Mouse (Mus musculus) hindbrain, embryonic 16.5 days (tissue): ENCODE results near the gene Aar2. TPM values are rescaled to one million over a fixed set of nuclear protein-coding genes. Genes with fewer than 3 reads are reported as not detected.

Experiments
- ATAC-seq: fragments of 200-750 bp; cut with Nextera tagmentation; 2 replicates; pipeline ENCODE4 v1.8.0; 2017; ENCODE audit warnings: moderate TSS enrichment, moderate library complexity
- H3K27ac ChIP-seq: fragments of 300-500 bp; sonication (generic); 2 replicates; pipeline ENCODE4 v1.5.1; 2014; ENCODE audit warnings: low read depth, mild to moderate bottlenecking, control low read depth, low read length, moderate library complexity
- H3K27me3 ChIP-seq: fragments of 300-500 bp; sonication (generic); replicated peaks from 2 replicates; pipeline ENCODE4 v1.6.1; 2014; ENCODE audit warnings: low read length; ENCODE audit not compliant: control insufficient read depth, insufficient read depth
- H3K36me3 ChIP-seq: fragments of 300-500 bp; sonication (generic); 2 replicates; pipeline ENCODE4 v1.6.1; 2014; ENCODE audit warnings: mild to moderate bottlenecking, low read length, moderate library complexity, mixed read lengths; ENCODE audit not compliant: control insufficient read depth, insufficient read depth
- H3K4me1 ChIP-seq: fragments of 300-500 bp; sonication (generic); 2 replicates; pipeline ENCODE4 v1.6.1; 2014; ENCODE audit warnings: low read depth, low read length; ENCODE audit not compliant: control insufficient read depth, insufficient read depth
- H3K4me2 ChIP-seq: fragments of 300-500 bp; sonication (generic); 2 replicates; pipeline ENCODE4 v1.6.1; 2014; ENCODE audit warnings: mild to moderate bottlenecking, low read length, control low read depth, moderate library complexity
- H3K4me3 ChIP-seq: fragments of 300-500 bp; sonication (generic); 2 replicates; pipeline ENCODE4 v1.5.1; 2014; ENCODE audit warnings: mild to moderate bottlenecking, low read length, control low read depth, moderate library complexity
- H3K9ac ChIP-seq: fragments of 300-500 bp; sonication (generic); 2 replicates; pipeline ENCODE4 v1.6.1; 2014; ENCODE audit warnings: low read depth, mild to moderate bottlenecking, control low read depth, low read length, moderate library complexity
- H3K9me3 ChIP-seq: fragments of 300-500 bp; sonication (generic); 2 replicates; pipeline ENCODE4 v1.6.1; 2014; ENCODE audit warnings: mild to moderate bottlenecking, low read length, moderate library complexity; ENCODE audit not compliant: control insufficient read depth
- WGBS: fragments of 180-500 bp; shearing (Covaris S2); extraction: QIAGEN DNeasy Blood & Tissue Kit; methylation state at CpG from one replicate; pipeline ENCODE4 v1.1.7; 2014; 5-methylcytosine and 5-hydroxymethylcytosine counted together
- polyA plus RNA-seq: library from polyadenylated mRNA; unstranded; fragments of >200 nt; fragmentation: Nextera tagmentation; extraction: Ambion mirVana; gene quantifications from 2 replicates; pipeline ENCODE4 v1.2.1, GENCODE M21; 2015

Aar2 gene
- polyA plus RNA-seq, 1 experiment from 2014 or later: 44.5 TPM

- ATAC-seq: no peak
- Histone ChIP-seq H3K27me3 (no peaks in the 10 kb centered on the region), H3K4me2 (no peak overlapping the region), H3K4me3 (no peak overlapping the region), H3K4me1 (peaks cover 9% of the 10 kb centered on the region), H3K27ac (no peak overlapping the region), H3K9me3 (no peaks in the 10 kb centered on the region), H3K36me3 (no peaks in the 10 kb centered on the region), H3K9ac (no peak overlapping the region)
- 67% methylated on average over 5 of the region's 5 CpGs for WGBS
These were observed 33.1 kb downstream of the Aar2 start for GRCm38 (mm10) chr2:156580507-156580906.

- peak; percentile 45; the same call in 1 of the 2 replicates for ATAC-seq
- H3K36me3 ChIP-seq: no peaks in the 10 kb centered on the region
- WGBS: 47% methylated on average over 10 of the region's 10 CpGs
- no peak overlapping the region for H3K4me3 ChIP-seq
- no peak overlapping the region; the same call in 1 of the 2 replicates for H3K27ac ChIP-seq
- H3K4me2 ChIP-seq: no peak overlapping the region
- no peaks in the 10 kb centered on the region for H3K9me3 ChIP-seq
- H3K4me1 ChIP-seq: peaks cover 12% of the 10 kb centered on the region
- no peaks in the 10 kb centered on the region for H3K27me3 ChIP-seq
- no peak overlapping the region for H3K9ac ChIP-seq
These were observed 33.9 kb downstream of the Aar2 start for GRCm38 (mm10) chr2:156581244-156581643.

- Histone ChIP-seq H3K27me3 (no peaks in the 10 kb centered on the region), H3K9me3 (no peaks in the 10 kb centered on the region), H3K36me3 (no peaks in the 10 kb centered on the region), H3K27ac (no peak overlapping the region), H3K9ac (no peak overlapping the region; the same call in 1 of the 2 replicates), H3K4me1 (peaks cover 12% of the 10 kb centered on the region), H3K4me3 (no peak overlapping the region), H3K4me2 (no peak overlapping the region)
- 88% methylated on average over 10 of the region's 10 CpGs for WGBS
- ATAC-seq: no peak
These were observed 35.5 kb downstream of the Aar2 start for GRCm38 (mm10) chr2:156582887-156583286.

- no peaks in the 10 kb centered on the region for H3K9me3 ChIP-seq
- H3K9ac ChIP-seq: no peak overlapping the region
- no peaks in the 10 kb centered on the region for H3K27me3 ChIP-seq
- peak; percentile 35; the same call in 1 of the 2 replicates for ATAC-seq
- WGBS: 59% methylated on average over 11 of the region's 11 CpGs
- H3K4me1 ChIP-seq: peaks cover 12% of the 10 kb centered on the region
- H3K36me3 ChIP-seq: no peaks in the 10 kb centered on the region
- no peak overlapping the region for H3K4me3 ChIP-seq
- H3K27ac ChIP-seq: no peak overlapping the region
- peak overlapping the region; percentile 47 for H3K4me2 ChIP-seq
These were observed 36.9 kb downstream of the Aar2 start for GRCm38 (mm10) chr2:156584154-156584796.

GRCm38 (mm10) chr2:156584797-156585471 lies 37.5 kb downstream of the Aar2 start:
- Histone ChIP-seq H3K27ac (no peak overlapping the region; the same call in 1 of the 2 replicates), H3K4me1 (peaks cover 12% of the 10 kb centered on the region), H3K36me3 (no peaks in the 10 kb centered on the region), H3K27me3 (no peaks in the 10 kb centered on the region), H3K4me3 (0 out of 2 replicates have a peak overlapping the region, but pooled peaks have one; percentile 5), H3K9ac (peak overlapping the region; percentile 34; the same call in 1 of the 2 replicates), H3K4me2 (peak overlapping the region; percentile 47), H3K9me3 (no peaks in the 10 kb centered on the region)
- WGBS: 14% methylated on average over 14 of the region's 14 CpGs
- peak; percentile 69 for ATAC-seq

- no peak for ATAC-seq
- WGBS: 92% methylated on average over 9 of the region's 9 CpGs
- no peaks in the 10 kb centered on the region for H3K27me3 ChIP-seq
- no peak overlapping the region for H3K9ac ChIP-seq
- no peak overlapping the region for H3K4me3 ChIP-seq
- no peak overlapping the region for H3K4me2 ChIP-seq
- no peak overlapping the region for H3K27ac ChIP-seq
- no peaks in the 10 kb centered on the region for H3K9me3 ChIP-seq
- no peaks in the 10 kb centered on the region for H3K36me3 ChIP-seq
- H3K4me1 ChIP-seq: peaks cover 12% of the 10 kb centered on the region
These were observed 42.1 kb downstream of the Aar2 start for GRCm38 (mm10) chr2:156589481-156589880.

GRCm38 (mm10) chr2:156594987-156595490 lies 47.7 kb downstream of the Aar2 start:
- Histone ChIP-seq H3K4me3 (no peak overlapping the region), H3K4me2 (no peak overlapping the region), H3K9ac (no peak overlapping the region), H3K9me3 (no peaks in the 10 kb centered on the region), H3K27ac (no peak overlapping the region), H3K27me3 (no peaks in the 10 kb centered on the region), H3K4me1 (no peaks in the 10 kb centered on the region), H3K36me3 (no peaks in the 10 kb centered on the region)
- WGBS: 73% methylated on average over 15 of the region's 15 CpGs
- ATAC-seq: no peak

- ATAC-seq: no peak
These were observed 55.2 kb downstream of the Aar2 start for GRCm38 (mm10) chr2:156602581-156602980.

GRCm38 (mm10) chr2:156603671-156604070 lies 56.3 kb downstream of the Aar2 start:
- Histone ChIP-seq H3K9me3 (no peaks in the 10 kb centered on the region), H3K9ac (no peak overlapping the region), H3K27ac (no peak overlapping the region), H3K4me2 (no peak overlapping the region), H3K27me3 (no peaks in the 10 kb centered on the region), H3K4me1 (no peaks in the 10 kb centered on the region), H3K4me3 (no peak overlapping the region), H3K36me3 (no peaks in the 10 kb centered on the region)
- ATAC-seq: no peak
- 86% methylated on average over 9 of the region's 9 CpGs for whole genome bisulfite sequencing

More at GRCm38 (mm10) chr2:156602581-156602980, 55.2 kb downstream of the Aar2 start:
- no peak overlapping the region for H3K9ac ChIP-seq
- H3K36me3 ChIP-seq: no peaks in the 10 kb centered on the region
- H3K4me2 ChIP-seq: no peak overlapping the region
- H3K27me3 ChIP-seq: no peaks in the 10 kb centered on the region
- H3K4me1 ChIP-seq: no peaks in the 10 kb centered on the region
- 73% methylated on average over 7 of the region's 7 CpGs for WGBS
- no peak overlapping the region for H3K27ac ChIP-seq
- no peaks in the 10 kb centered on the region for H3K9me3 ChIP-seq
- H3K4me3 ChIP-seq: no peak overlapping the region
